12 mouse cellular contexts compared by ENCODE assay signal in genomic region chr2:165949719-165950118, GRCm38 (mm10). TPM values are rescaled to one million over a fixed set of nuclear protein-coding genes. Genes with fewer than 3 reads are reported as not detected.
DNase-seq lines count a peak whose midpoint lies in the region; ATAC-seq and TF ChIP-seq lines count a peak whose summit lies in the region.
"Had no signal": no experiment of that assay in that cellular context is flagged by ENCODE, and none has a peak within 500 bp of the region (broad histone marks: within the 10 kb centered on the region; RNA-seq: fewer than 3 reads in every experiment).

No protein-coding gene starts in this region.

- H3K9ac ChIP-seq in heart, embryonic 12.5 days, result no peak overlapping the region
- H3K9ac ChIP-seq: hindbrain, embryonic 13.5 days; stomach, embryonic 15.5 days had no signal

- H3K36me3 ChIP-seq in megakaryocyte, embryonic 14.5 days (replicated peaks; ENCODE audit: low read length), result peaks cover 6% of the 10 kb centered on the region
- H3K36me3 ChIP-seq in heart, embryonic 12.5 days, result no peaks in the 10 kb centered on the region
- H3K36me3 ChIP-seq: hindbrain, embryonic 13.5 days; stomach, embryonic 15.5 days had no signal

- no peak for ATAC-seq in frontal cortex, adult (ENCODE audit: low TSS enrichment)
- ATAC-seq in heart, embryonic 12.5 days (ENCODE audit: insufficient number of reproducible peaks, low FRiP score), result no peak

- DNase-seq in right cerebral cortex, postnatal 10 days (ENCODE audit: low spot score in 2 of 2), result peak; percentile 37 to 45
- no peak for DNase-seq in right cerebral cortex, adult 2 months (ENCODE audit: low spot score in 2 of 2)
- no peak for DNase-seq in cerebellum, postnatal 4 days (ENCODE audit: low spot score in 2 of 2)
- DNase-seq: cerebellum, adult 18-20 months; kidney, adult 9 months; lung, postnatal 36 days had no signal

- peaks cover 58% of the 10 kb centered on the region for H3K4me1 ChIP-seq in bone marrow macrophage, adult 2 months (ENCODE audit: control insufficient read depth, insufficient read depth, low read length)
- H3K4me1 ChIP-seq in megakaryocyte, embryonic 14.5 days, result peaks cover 91% of the 10 kb centered on the region
- H3K4me1 ChIP-seq in heart, embryonic 12.5 days (replicated peaks), result peaks cover 22% of the 10 kb centered on the region
- H3K4me1 ChIP-seq: stomach, embryonic 15.5 days had no signal

- H3K27ac ChIP-seq in bone marrow macrophage, adult 2 months (ENCODE audit: insufficient read depth, low read depth, low read length), result peak overlapping the region; percentile 79
- H3K27ac ChIP-seq in heart, embryonic 12.5 days (ENCODE audit: poor library complexity, severe bottlenecking), result no peak overlapping the region
- H3K27ac ChIP-seq: hindbrain, embryonic 13.5 days; stomach, embryonic 15.5 days had no signal

- no peaks in the 10 kb centered on the region for H3K27me3 ChIP-seq in megakaryocyte, embryonic 14.5 days (replicated peaks)
- H3K27me3 ChIP-seq in heart, embryonic 12.5 days (replicated peaks), result no peaks in the 10 kb centered on the region
- H3K27me3 ChIP-seq: hindbrain, embryonic 13.5 days; stomach, embryonic 15.5 days had no signal

- no peak for TF ChIP-seq CTCF in bone marrow macrophage, adult 2 months (IDR thresholded peaks at IDR 0.05; ENCODE audit: low read depth, low read length)

- no peaks in the 10 kb centered on the region for H3K9me3 ChIP-seq in megakaryocyte, embryonic 14.5 days
- no peaks in the 10 kb centered on the region for H3K9me3 ChIP-seq in heart, embryonic 12.5 days (replicated peaks)
- H3K9me3 ChIP-seq: hindbrain, embryonic 13.5 days; stomach, embryonic 15.5 days had no signal

- TF ChIP-seq POLR2A in bone marrow macrophage, adult 2 months (IDR thresholded peaks at IDR 0.05; ENCODE audit: borderline replicate concordance, low read depth, low read length), result no peak

- H3K4me2 ChIP-seq in heart, embryonic 12.5 days, result no peak overlapping the region
- H3K4me2 ChIP-seq: hindbrain, embryonic 13.5 days; stomach, embryonic 15.5 days had no signal

- 0 out of 2 replicates have a peak overlapping the region, but pooled peaks have one; percentile 8 for H3K4me3 ChIP-seq in bone marrow macrophage, adult 2 months (ENCODE audit: insufficient read depth, low read length)
- peak overlapping the region; percentile 78 for H3K4me3 ChIP-seq in megakaryocyte, embryonic 14.5 days (replicated peaks)
- H3K4me3 ChIP-seq in heart, embryonic 12.5 days, result no peak overlapping the region
- H3K4me3 ChIP-seq: hindbrain, embryonic 13.5 days; stomach, embryonic 15.5 days had no signal

- WGBS in heart, embryonic 12.5 days, result 44% methylated on average over 3 of the region's 3 CpGs

RNA-seq across cellular contexts. Expression of gene Ncoa3, which starts 42.7 kb away (rescaled TPM):
- 118 and 119 TPM in 2 replicates for polyA plus RNA-seq in bone marrow macrophage, adult 2 months (2012; ENCODE audit: insufficient read depth, insufficient read length, missing spikeins)
- 22.7 and 35.4 TPM in 2 replicates for polyA plus RNA-seq in megakaryocyte, embryonic 14.5 days (2012; ENCODE audit: insufficient read depth, low replicate concordance)
- polyA plus RNA-seq in heart, embryonic 12.5 days (2016; fragmentation: Nextera tagmentation; extraction: Ambion mirVana), result 16.4 and 17.4 TPM in 2 replicates

RNA-seq across cellular contexts. Expression of gene Zmynd8, which starts 50.9 kb away (rescaled TPM):
- polyA plus RNA-seq in bone marrow macrophage, adult 2 months (2012; ENCODE audit: insufficient read depth, insufficient read length, missing spikeins), result 97.8 and 99.5 TPM in 2 replicates
- 41.0 and 57.7 TPM in 2 replicates for polyA plus RNA-seq in megakaryocyte, embryonic 14.5 days (2012; ENCODE audit: insufficient read depth, low replicate concordance)
- polyA plus RNA-seq in heart, embryonic 12.5 days (2016; fragmentation: Nextera tagmentation; extraction: Ambion mirVana), result 44.7 and 48.0 TPM in 2 replicates

Comparison
In these comparisons a context has a peak if more than half of its experiments do, and no peak if none do; other contexts are left out.
1. DNase-seq: peak in right cerebral cortex, postnatal 10 days (2 of 2); none in right cerebral cortex, adult 2 months (0 of 2) and cerebellum, postnatal 4 days (0 of 2).